Mouse (Mus musculus): ENCODE data around the gene Plagl2. TPM values are rescaled to one million over a fixed set of nuclear protein-coding genes. Genes with fewer than 3 reads are reported as not detected.

Gene Plagl2
- polyA plus RNA-seq, 1 experiment: 4.4 TPM

GRCm38 (mm10) chr2:153239860-153240480 is 1.3 kb downstream of the Plagl2 start:
- no peak for DNase-seq (ENCODE audit: extremely low spot score in 1 of 2, low spot score in 1 of 2)

GRCm38 (mm10) chr2:153239021-153239859 is 2.0 kb downstream of the Plagl2 start:
- DNase-seq (ENCODE audit: extremely low spot score in 1 of 2, low spot score in 1 of 2): no peak

GRCm38 (mm10) chr2:153238406-153238805 is 2.8 kb downstream of the Plagl2 start:
- DNase-seq (ENCODE audit: extremely low spot score in 1 of 2, low spot score in 1 of 2): no peak

- DNase-seq (ENCODE audit: extremely low spot score in 1 of 2, low spot score in 1 of 2): no peak
Observed at GRCm38 (mm10) chr2:153237891-153238290, 3.3 kb downstream of the Plagl2 start.

GRCm38 (mm10) chr2:153237193-153237592 is 4.0 kb downstream of the Plagl2 start:
- DNase-seq (ENCODE audit: extremely low spot score in 1 of 2, low spot score in 1 of 2): no peak

GRCm38 (mm10) chr2:153228523-153228922 is 12.7 kb downstream of the Plagl2 start:
- DNase-seq (ENCODE audit: extremely low spot score in 1 of 2, low spot score in 1 of 2): no peak

- no peak for DNase-seq (ENCODE audit: extremely low spot score in 1 of 2, low spot score in 1 of 2)
Observed at GRCm38 (mm10) chr2:153227959-153228358, 13.3 kb downstream of the Plagl2 start.

- peak in 1 of 2 experiments; percentile 22 for DNase-seq (ENCODE audit: extremely low spot score in 1 of 2, low spot score in 1 of 2)
Observed at GRCm38 (mm10) chr2:153225595-153225953, 15.7 kb downstream of the Plagl2 start.

- DNase-seq (ENCODE audit: extremely low spot score in 1 of 2, low spot score in 1 of 2): peak; percentile 19 to 61
Observed at GRCm38 (mm10) chr2:153224946-153225594, 16.2 kb downstream of the Plagl2 start, which contains the start of gene Tspyl3. Gene Tspyl3 (minus strand): TSS chr2:153225441.

- DNase-seq (ENCODE audit: extremely low spot score in 1 of 2, low spot score in 1 of 2): no peak
Observed at GRCm38 (mm10) chr2:153222566-153222965, 18.7 kb downstream of the Plagl2 start.

- DNase-seq (ENCODE audit: extremely low spot score in 1 of 2, low spot score in 1 of 2): no peak
Observed at GRCm38 (mm10) chr2:153222130-153222529, 19.1 kb downstream of the Plagl2 start.

GRCm38 (mm10) chr2:153221620-153222019 is 19.6 kb downstream of the Plagl2 start:
- no peak for DNase-seq (ENCODE audit: extremely low spot score in 1 of 2, low spot score in 1 of 2)

- no peak for DNase-seq (ENCODE audit: extremely low spot score in 1 of 2, low spot score in 1 of 2)
Observed at GRCm38 (mm10) chr2:153218516-153218915, 22.7 kb downstream of the Plagl2 start.

- no peak for DNase-seq (ENCODE audit: extremely low spot score in 1 of 2, low spot score in 1 of 2)
Observed at GRCm38 (mm10) chr2:153217826-153218340, 23.3 kb downstream of the Plagl2 start.

GRCm38 (mm10) chr2:153215421-153215820 is 25.8 kb downstream of the Plagl2 start:
- no peak for DNase-seq (ENCODE audit: extremely low spot score in 1 of 2, low spot score in 1 of 2)

GRCm38 (mm10) chr2:153214771-153215259 is 26.4 kb downstream of the Plagl2 start:
- DNase-seq (ENCODE audit: extremely low spot score in 1 of 2, low spot score in 1 of 2): no peak

GRCm38 (mm10) chr2:153213351-153213750 is 27.9 kb downstream of the Plagl2 start:
- DNase-seq (ENCODE audit: extremely low spot score in 1 of 2, low spot score in 1 of 2): no peak

GRCm38 (mm10) chr2:153211451-153211850 is 29.8 kb downstream of the Plagl2 start:
- no peak for DNase-seq (ENCODE audit: extremely low spot score in 1 of 2, low spot score in 1 of 2)

GRCm38 (mm10) chr2:153209286-153209685 is 31.9 kb downstream of the Plagl2 start:
- DNase-seq (ENCODE audit: extremely low spot score in 1 of 2, low spot score in 1 of 2): no peak

GRCm38 (mm10) chr2:153208149-153208548 is 33.1 kb downstream of the Plagl2 start:
- DNase-seq (ENCODE audit: extremely low spot score in 1 of 2, low spot score in 1 of 2): no peak

- DNase-seq (ENCODE audit: extremely low spot score in 1 of 2, low spot score in 1 of 2): no peak
Observed at GRCm38 (mm10) chr2:153202766-153203165, 38.5 kb downstream of the Plagl2 start.

All from frontal cortex, adult 2 months (tissue).